Mouse (Mus musculus): ENCODE measurements around the gene Wdfy3.

GRCm38 (mm10) chr5:102055946-102056345 is 13.8 kb downstream of the Wdfy3 start:
- TF ChIP-seq CHD2 (IDR thresholded peaks at IDR 0.05; ENCODE audit: low read depth, low read length) (no peak), HCFC1 (IDR thresholded peaks at IDR 0.05; ENCODE audit: borderline replicate concordance, insufficient read depth, low read length) (no peak), ZNF384 (IDR thresholded peaks at IDR 0.05; ENCODE audit: low read depth, low read length) (no peak), MAFK (IDR thresholded peaks at IDR 0.05; ENCODE audit: insufficient read depth, low read depth, low read length) (no peak)
